Mouse (Mus musculus) gonadal fat pad, adult 2 months (tissue): ENCODE data around the gene P2ry4. TPM values are rescaled to one million over a fixed set of nuclear protein-coding genes. Genes with fewer than 3 reads are reported as not detected.

ENCODE experiments used
- DNase-seq: peaks from one replicate; pipeline ENCODE4 v3.0.0-alpha.2; 2012; ENCODE audit warnings: low read depth
- polyA plus RNA-seq: library from polyadenylated mRNA; depleted of rRNA; stranded (reverse); fragments of >200 nt; gene quantifications from 2 replicates; pipeline ENCODE4 v1.2.3, GENCODE M21; 2012; rRNA removed

P2ry4 gene
- 0.03 TPM in 1 of 2 replicates, not detected in the other for polyA plus RNA-seq

- no peak for DNase-seq
Measured at GRCm38 (mm10) chrX:100594791-100595190, at the start of gene P2ry4. TSS of gene P2ry4 (minus strand) at chrX:100594869.

GRCm38 (mm10) chrX:100638477-100638876 lies 43.8 kb upstream of the P2ry4 start:
- DNase-seq: no peak

GRCm38 (mm10) chrX:100629076-100629475 lies 34.4 kb upstream of the P2ry4 start:
- no peak for DNase-seq

DNA sequence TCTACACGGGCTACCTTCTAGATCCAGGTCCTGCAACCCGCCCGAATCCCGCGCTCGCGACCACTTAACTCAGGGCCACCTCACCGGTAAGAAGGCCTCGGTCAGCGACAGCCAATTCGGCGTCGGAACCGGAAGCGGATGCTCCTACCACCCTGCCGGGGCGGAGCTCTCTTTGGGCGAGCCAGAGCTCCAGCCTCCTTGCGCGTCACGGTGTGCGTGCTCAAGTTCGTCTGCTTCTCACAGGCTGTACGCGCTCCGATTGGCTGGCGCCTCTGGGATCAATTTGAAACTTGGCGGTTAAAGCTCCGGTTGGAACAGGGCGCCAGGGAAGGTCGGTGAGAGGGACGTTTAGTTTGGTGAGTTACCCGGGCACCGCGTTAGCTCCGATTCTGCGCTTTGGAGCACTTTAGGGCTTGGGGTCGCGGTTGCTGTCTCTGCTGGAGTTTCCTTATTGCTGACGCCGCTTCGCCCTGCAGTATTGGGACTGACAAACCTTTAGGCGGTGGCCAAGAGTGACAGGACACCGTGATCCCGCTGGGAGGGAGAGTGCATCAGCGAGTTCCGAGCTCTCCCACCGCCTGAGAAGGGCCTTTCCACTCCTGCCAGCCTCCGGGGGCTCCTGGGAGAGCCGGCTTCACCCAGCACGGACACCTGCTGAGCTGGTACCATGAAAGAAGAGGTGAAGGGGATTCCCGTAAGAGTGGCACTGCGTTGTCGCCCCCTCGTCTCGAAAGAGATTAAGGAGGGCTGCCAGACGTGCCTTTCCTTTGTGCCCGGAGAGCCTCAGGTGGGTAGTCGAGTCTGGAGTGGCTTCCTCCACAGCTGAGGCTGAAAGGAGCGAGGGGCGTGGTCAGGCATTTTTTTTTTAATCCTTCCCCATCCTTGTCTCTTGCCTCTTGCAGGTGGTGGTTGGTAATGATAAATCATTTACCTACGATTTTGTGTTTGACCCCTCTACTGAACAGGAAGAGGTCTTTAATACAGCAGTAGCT lies 31.4 kb upstream of the P2ry4 start, which contains the start of gene Pdzd11:
Gene Pdzd11 (minus strand): TSS at position 767 of the 992 bp plus-strand sequence.
- peak; percentile 38 for DNase-seq

- no peak for DNase-seq
Measured at GRCm38 (mm10) chrX:100625546-100625801, 30.8 kb upstream of the P2ry4 start, which contains the start of gene Kif4. TSS of gene Kif4 (plus strand) at chrX:100625737.

DNA sequence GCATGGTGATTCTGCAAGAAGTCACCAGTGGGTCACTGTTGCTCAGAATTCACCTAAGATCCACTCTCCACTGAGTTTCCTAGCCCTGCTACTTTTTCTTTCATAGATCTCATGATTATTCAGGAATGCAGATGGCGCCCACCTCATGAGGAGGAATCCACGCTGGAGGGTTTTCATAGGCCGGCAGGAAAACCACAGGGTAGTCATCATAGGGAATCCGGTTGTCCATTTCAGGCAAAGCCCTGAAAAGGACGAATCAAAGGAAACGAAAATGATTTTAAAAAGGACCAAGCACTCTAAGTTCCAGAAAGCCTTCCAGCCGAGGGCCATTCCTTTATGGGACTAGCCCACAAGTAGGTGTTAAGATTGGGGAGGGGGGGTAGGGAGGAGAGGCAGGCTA lies 30.5 kb upstream of the P2ry4 start:
- no peak for DNase-seq

- no peak for DNase-seq
Measured at GRCm38 (mm10) chrX:100624242-100624641, 29.6 kb upstream of the P2ry4 start.

GRCm38 (mm10) chrX:100621366-100621765 lies 26.7 kb upstream of the P2ry4 start:
- DNase-seq: no peak

DNA sequence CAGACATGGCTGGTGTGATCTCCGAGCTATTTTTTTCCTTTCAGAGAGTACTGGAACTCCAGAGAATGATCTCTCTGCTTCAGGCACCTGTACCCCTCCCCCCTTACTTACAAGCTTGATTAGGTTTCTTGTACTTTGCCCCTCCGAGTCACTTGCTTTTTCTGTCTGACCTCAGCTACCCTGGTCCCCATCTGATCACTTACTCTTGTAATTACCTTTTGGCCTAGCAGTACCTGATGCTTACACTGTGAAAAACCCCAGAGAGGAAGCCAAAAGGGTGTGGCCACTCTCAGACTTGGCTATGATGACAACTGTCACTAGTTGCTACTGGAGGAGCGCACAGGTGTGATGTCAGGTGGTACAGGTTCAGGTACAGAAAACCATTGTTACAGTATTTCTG lies 23.8 kb upstream of the P2ry4 start:
- DNase-seq: no peak

GRCm38 (mm10) chrX:100605314-100605713 lies 10.6 kb upstream of the P2ry4 start, which contains the start of gene Arr3:
TSS of gene Arr3 (plus strand) at chrX:100605497.
- DNase-seq: no peak

DNA sequence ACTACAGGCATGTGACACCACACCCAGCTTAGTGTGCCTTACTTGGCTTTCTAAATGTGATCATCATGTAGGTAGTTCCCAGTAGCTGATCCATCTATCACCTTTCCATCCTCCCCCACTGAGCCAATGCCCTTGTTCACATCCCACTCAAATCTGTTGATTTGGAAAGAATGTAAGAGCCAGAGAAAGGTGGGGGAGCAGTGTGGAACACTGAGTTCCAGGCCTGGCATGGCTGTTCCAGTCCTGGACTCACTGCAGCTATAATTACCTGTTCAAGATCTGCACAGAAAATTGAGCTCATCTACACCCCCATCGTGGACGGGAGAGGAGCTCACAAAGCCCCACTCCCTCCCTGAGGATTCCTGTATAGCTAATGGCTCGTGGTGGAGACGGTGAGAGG lies 5.1 kb upstream of the P2ry4 start:
- no peak for DNase-seq

DNA sequence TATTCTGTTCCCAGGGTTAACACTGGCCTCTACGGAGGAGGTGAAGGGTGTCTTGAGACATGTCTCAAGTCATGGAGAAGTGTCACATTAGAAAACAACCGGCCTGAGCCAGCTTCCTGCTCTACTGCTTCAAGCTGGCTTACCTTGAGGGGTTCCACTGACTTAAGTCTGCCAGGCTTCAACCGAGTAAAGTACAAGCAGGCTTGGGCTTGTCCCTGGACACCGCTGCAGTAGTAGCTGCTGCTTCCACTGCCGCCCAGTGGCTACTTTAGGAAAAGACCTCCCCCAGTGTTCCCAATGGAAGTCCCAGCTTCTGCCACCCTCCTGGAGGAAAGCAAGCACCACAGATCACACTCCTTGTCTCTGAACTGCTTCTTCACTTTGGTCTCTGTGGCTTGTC lies 2.8 kb upstream of the P2ry4 start:
- DNase-seq: peak; percentile 47

DNA sequence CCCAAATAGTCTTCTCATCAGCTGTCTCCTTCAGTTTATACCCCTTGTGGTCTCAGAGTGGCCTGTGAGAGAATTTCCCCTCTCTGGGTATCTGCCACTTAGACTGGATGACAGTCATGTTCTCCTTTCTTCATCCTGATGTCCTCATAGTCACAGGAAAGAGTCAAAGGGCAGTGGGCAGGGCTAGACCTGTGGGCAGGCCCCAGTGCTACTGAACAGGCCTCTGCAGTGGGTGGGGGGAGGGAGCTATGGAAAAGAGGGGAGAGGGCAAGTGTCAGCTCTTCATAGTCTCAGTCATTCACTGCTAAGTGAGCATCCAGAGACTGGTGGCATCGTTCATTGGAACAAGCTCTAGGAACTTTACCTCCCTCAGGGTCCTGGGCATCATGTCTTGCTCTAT lies 22.7 kb downstream of the P2ry4 start, which contains the start of gene Awat1:
Gene Awat1 (plus strand): TSS at position 301 of the 400 bp plus-strand sequence.
- DNase-seq: no peak

DNA sequence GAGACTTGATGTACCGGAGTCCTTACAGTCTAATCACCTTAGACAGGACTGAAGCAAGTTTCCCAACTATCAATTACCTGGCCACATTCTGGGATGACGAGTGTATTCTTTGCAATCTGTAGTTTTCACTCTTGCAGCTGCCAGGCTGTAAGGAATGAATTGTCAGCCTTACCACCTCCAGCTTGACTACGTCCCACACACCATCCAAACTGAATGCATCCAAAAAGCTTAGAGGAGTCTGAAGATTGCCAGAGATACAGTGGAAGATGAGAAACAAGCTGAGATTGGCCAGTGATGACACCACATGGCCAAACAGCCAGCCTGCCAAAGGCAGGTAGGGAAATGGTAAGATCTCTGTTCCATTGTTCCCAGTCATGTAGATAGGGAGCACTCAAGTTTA lies 29.0 kb downstream of the P2ry4 start:
- DNase-seq: no peak

DNA sequence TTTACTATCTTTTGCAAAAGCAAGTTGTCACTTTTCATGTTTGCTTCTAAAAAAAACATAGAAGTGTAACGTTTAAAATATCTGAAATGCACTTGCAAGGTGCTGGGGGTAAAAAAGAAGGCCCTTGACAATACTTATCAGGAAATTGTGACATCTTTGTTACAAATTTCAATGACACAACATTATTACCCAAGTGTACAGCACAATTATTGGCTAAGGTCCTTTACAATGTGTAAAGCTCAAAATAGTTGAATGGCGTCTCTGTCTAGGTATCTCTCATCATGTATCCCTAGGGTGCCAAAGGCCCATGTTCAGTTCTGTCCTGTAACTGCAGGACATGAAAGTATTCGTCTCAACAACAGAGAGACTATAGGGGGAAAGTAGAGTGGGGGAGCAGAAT lies 38.6 kb downstream of the P2ry4 start:
- DNase-seq: no peak

Other genes with a start within 250 kb of the P2ry4 start
- gene Otud6a, start 165.9 kb downstream of the P2ry4 start, polyA plus RNA-seq: not detected in 2 replicates
- 0.42 and 0.66 TPM in 2 replicates for gene Awat2, start 152.2 kb downstream of the P2ry4 start, polyA plus RNA-seq
- gene Igbp1, start 100.6 kb downstream of the P2ry4 start, polyA plus RNA-seq: 33.3 and 33.6 TPM in 2 replicates
- not detected in 2 replicates for gene Dgat2l6, start 70.0 kb downstream of the P2ry4 start, polyA plus RNA-seq
- not detected in 2 replicates for gene Awat1, start 22.6 kb downstream of the P2ry4 start, polyA plus RNA-seq
- gene Arr3, start 10.6 kb upstream of the P2ry4 start, polyA plus RNA-seq: not detected in 2 replicates
- 0.27 and 0.30 TPM in 2 replicates for gene Kif4, start 30.9 kb upstream of the P2ry4 start, polyA plus RNA-seq
- 30.7 and 34.2 TPM in 2 replicates for gene Pdzd11, start 31.7 kb upstream of the P2ry4 start, polyA plus RNA-seq
- gene Gdpd2, start 135.0 kb upstream of the P2ry4 start, polyA plus RNA-seq: 2.1 and 2.2 TPM in 2 replicates
- gene Dlg3, start 172.9 kb upstream of the P2ry4 start, polyA plus RNA-seq: 12.6 and 13.4 TPM in 2 replicates